Mouse (Mus musculus): ENCODE results near the gene Gm2956. TPM values are rescaled to one million over a fixed set of nuclear protein-coding genes. Genes with fewer than 3 reads are reported as not detected.

Gene Gm2956
- not detected in 2 replicates for total RNA-seq (2023)

GRCm38 (mm10) chr14:3332087-3332677 is at the start of gene Gm2956:
Gene Gm2956, plus strand, starts transcription at chr14:3332627.

DNA sequence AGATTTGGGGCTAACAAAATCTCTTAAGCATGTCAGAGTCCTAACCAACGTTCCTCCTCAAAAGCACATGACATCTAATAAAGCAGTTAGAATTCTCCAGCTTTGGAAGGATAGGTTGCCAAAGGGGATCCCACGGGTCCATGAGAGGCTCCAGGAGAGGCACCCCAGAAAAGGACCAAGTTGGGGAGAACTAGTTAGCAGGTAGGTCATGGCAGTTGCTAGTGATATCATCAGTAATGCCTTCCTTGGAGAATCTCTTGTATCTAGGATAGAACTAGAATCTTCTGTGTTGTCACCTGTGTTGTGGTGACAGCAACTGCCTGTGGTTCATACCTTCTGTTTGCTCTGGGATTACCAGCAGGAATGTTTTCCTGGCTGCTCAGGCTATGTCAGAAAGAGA is 62.4 kb downstream of the Gm2956 start, which contains the start of gene Gm10413:
TSS of gene Gm10413 (plus strand) at position 301 of the 400 bp plus-strand sequence.

Other genes starting within 250 kb of the Gm2956 start
- not detected in 2 replicates for gene Gm10340, start 198.6 kb upstream of the Gm2956 start, total RNA-seq (2023)
- gene Gm5795, start 144.4 kb upstream of the Gm2956 start, total RNA-seq (2023), result not detected in 2 replicates
- not detected in 2 replicates for gene D830030K20Rik, start 124.1 kb upstream of the Gm2956 start, total RNA-seq (2023)
- gene Gm10413, start 62.5 kb downstream of the Gm2956 start, total RNA-seq (2023), result not detected in 2 replicates
- not detected in 2 replicates for gene Gm10409, start 80.0 kb downstream of the Gm2956 start, total RNA-seq (2023)
- gene Gm3005, start 95.5 kb downstream of the Gm2956 start, total RNA-seq (2023), result not detected in 2 replicates
- not detected in 2 replicates for gene Gm10408, start 116.8 kb downstream of the Gm2956 start, total RNA-seq (2023)